Mouse (Mus musculus): ENCODE results near the gene Gm15023.
"Not testable (repeated sequence)": the region's sequence is repeated elsewhere in the genome, so short reads cannot be mapped to it uniquely, and the experiment has no call there.

Gm15023 gene

DNA sequence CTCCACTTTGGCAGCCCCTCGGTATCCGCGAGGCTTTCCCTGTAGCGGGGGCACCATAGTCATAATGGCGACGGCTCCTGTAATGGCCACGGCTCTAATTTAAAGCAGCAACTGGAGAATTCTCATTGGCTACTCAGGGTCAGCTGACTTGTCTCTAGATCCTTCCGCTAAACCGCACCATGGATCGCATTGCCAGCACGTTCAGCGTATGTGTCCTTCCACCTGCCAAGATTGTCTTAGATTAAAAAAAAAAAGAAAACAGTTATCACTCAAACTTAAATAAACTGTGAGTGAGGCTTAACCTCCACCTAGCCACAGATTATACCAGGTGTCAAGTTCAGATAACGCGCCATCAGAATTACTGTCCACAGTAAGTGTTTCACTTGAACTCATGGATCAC, at the start of gene Gm15023:
Gm15023 (minus strand) TSS at position 101 of the 400 bp plus-strand sequence.
- DNase-seq (ENCODE audit: low read depth in 1 of 2, low spot score in 2 of 2) = not testable (repeated sequence)

DNA sequence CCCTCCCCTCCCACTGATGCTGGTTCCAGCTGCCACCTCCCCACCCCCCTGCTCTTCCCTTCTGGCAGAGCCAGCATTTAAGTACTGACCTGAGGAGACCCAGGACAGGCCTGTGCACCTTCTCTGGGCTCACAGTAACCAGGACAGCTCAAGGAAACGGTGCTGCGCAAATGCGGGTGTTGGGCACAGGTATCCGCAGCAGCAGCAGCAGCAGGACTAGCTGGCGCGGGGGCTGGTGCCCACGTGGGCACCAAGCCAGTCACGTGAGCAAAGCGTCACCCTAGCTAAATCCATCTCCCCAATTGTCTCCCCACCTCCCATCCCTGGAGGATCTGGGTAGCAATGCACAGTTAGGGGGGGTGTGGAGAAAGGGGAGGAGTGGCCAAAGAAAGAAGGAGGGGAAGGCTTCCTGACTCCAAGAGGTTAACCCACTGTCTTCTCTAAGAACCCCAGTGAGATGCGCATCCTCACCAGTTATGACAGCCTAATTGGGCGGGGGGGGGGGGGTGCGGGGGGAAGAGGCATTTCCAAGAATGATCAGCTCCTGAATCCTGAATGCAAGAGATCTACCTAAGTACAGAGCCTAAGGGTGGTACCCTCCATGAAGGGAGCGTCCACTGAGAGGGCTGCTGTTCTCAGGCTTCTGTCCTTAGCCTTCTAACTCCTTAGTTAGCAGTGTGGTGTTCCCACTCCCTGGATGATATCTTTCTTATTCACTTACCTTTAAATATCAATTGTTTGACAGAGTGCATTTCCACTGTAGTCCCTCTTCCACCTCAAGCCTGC, 33.2 kb upstream of the Gm15023 start, which contains the start of gene Tceal6:
Tceal6 (minus strand) TSS at position 252 of the 786 bp plus-strand sequence.
- no peak for DNase-seq (ENCODE audit: low read depth in 1 of 2, low spot score in 2 of 2)

DNA sequence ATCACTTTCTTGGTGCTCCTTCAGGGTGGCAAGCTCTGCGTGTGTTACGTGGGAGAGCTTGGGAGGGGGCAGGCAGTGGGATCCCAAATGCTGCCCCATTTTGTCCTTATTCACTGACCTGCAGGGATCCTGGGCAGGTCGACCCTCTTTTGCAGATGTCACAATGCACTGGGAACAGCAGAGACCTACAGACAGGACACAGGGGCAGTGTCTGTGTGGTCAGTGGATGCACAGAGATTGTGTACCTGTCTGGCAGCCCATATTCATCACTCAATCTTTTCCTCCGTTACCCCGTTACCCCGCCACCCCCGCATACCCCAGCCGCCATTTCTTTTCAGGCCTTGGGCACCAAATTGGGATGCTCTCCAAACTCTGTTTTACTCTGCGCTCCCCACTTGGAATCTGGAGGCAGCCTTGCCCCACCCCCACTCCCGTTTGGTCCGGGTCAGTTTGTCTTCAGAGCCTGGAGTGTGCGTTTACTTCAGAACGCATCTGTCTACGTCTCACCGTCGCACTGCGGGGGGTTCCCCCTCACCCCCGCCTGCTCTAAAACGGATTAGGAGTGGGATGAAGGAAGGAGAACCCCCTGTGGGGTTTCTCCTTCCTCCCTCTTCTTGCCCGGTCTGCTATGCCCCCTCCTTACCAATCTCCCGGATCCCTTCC, 32.5 kb upstream of the Gm15023 start:
- DNase-seq (ENCODE audit: low read depth in 1 of 2, low spot score in 2 of 2) = not testable (repeated sequence)

DNA sequence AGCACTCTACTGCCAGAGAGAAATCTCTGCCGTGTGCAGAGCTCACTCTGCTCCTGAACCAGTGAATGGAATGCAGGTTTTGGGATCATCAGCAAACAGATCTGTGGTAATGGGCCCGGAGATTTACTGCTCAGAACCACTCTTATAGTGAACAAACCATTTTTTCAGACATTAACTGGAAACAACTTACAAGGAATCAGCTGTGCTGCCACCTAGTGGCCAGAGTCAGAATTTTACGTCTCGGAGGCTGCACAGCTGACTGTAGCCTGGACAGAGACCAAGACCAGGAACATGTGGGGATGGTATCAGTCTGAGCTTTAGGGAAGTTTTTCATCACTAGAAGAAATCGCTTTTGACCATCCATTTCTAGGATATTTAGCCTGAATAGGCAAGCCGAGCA, 12.5 kb upstream of the Gm15023 start:
- not testable (repeated sequence) for DNase-seq (ENCODE audit: low read depth in 1 of 2, low spot score in 2 of 2)

DNA sequence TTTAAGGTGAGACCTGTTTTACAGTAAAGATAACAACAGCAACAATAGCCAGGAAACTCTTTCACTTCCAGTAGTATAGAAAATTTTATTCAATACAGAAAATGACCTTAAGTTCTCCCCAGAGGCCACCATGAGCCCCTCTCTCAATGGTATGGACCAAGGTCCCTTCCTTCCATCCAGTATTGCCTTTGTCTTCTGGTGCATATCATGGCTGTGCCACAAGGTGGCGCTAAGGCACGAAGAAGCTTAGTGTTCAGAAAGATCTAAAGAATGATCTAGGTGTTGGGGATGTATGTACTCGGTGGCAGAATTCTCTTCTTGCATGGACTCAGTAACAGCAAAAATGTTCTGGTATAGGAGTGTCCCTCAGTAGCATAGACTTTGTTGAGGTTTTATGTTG, 11.2 kb upstream of the Gm15023 start:
- not testable (repeated sequence) for DNase-seq (ENCODE audit: low read depth in 1 of 2, low spot score in 2 of 2)

Data from monocyte, adult 2 months (primary cell).